Comparison of ENCODE assay signal across 30 mouse cellular contexts in the genomic region with DNA sequence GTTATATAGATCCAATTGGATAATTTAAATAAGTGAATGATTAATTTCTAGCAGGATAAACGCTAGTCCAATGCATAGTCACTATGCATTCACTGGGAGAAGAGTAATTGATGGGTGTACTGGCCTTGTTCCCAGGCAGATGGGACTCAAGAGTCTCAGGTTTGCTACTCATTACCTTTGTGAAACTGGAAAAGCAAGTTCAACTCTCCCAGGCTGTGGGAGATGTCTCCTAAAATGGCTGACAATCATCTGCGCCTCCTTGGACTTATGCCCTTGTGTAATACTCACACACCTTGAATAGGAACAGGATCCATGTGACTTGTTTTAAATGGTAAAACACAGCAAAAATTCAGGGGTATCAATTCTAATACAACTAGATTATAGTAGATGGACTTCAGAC. TPM values are rescaled to one million over a fixed set of nuclear protein-coding genes. Genes with fewer than 3 reads are reported as not detected.
A peak's percentile ranks its signal among the peaks of the same experiment; 100 is the strongest.
DNase-seq lines count a peak whose midpoint lies in the region; ATAC-seq lines count a peak whose summit lies in the region.
"Had no signal": no experiment of that assay in that cellular context is flagged by ENCODE, and none has a peak within 500 bp of the region (broad histone marks: within the 10 kb centered on the region; RNA-seq: fewer than 3 reads in every experiment).

No protein-coding gene starts in this region.

- H3K4me3 ChIP-seq in embryonic facial prominence, embryonic 11.5 days (ENCODE audit: low read depth, low read length): no peak overlapping the region
- H3K4me3 ChIP-seq in embryonic facial prominence, embryonic 10.5 days: no peak overlapping the region
- H3K4me3 ChIP-seq in intestine, embryonic 16.5 days (ENCODE audit: low read length): no peak overlapping the region
- H3K4me3 ChIP-seq: embryonic facial prominence, embryonic 12.5 days; gastrocnemius, adult 2 months; heart, embryonic 12.5 days; heart, embryonic 15.5 days had no signal

- DNase-seq in embryonic facial prominence, embryonic 11.5 days (ENCODE audit: low spot score): peak; percentile 8
- DNase-seq in embryonic facial prominence, embryonic 10.5 days (ENCODE audit: low spot score): no peak
- DNase-seq in 416B (ENCODE audit: low read depth) (peak; percentile 4), MN1 (ENCODE audit: low spot score) (no peak)
- DNase-seq in fat pad, adult 2 months (ENCODE audit: extremely low read depth, low read depth, low spot score): peak; percentile 42
- no peak for DNase-seq in spleen, postnatal 14 days (ENCODE audit: low spot score in 2 of 2)
- DNase-seq in lung, postnatal 36 days: no peak
- DNase-seq: adrenal gland, adult 2 months; adrenal gland, postnatal 14 days; B cell, adult 2 months; cerebellum, adult 11-12 months; cerebellum, adult 8-10 months; cerebellum, postnatal 10 days; cerebellum, postnatal 36 days; embryo, embryonic 11 days; forebrain, postnatal 0 days; gastrocnemius, adult 2 months; gastrocnemius, postnatal 14 days; heart, adult 18-20 months; heart, postnatal 14 days; heart, postnatal 4 days had no signal

- H3K27me3 ChIP-seq in embryonic facial prominence, embryonic 11.5 days (ENCODE audit: control insufficient read depth, insufficient read depth, low read length): no peaks in the 10 kb centered on the region
- no peaks in the 10 kb centered on the region for H3K27me3 ChIP-seq in embryonic facial prominence, embryonic 10.5 days (replicated peaks; ENCODE audit: low read depth, poor library complexity, severe bottlenecking)
- no peaks in the 10 kb centered on the region for H3K27me3 ChIP-seq in intestine, embryonic 16.5 days (replicated peaks; ENCODE audit: control insufficient read depth, insufficient read depth, low read length)
- H3K27me3 ChIP-seq: CH12.LX; embryonic facial prominence, embryonic 12.5 days; heart, embryonic 12.5 days; heart, embryonic 15.5 days had no signal

- no peak overlapping the region for H3K9ac ChIP-seq in embryonic facial prominence, embryonic 11.5 days (replicated peaks; ENCODE audit: low read length)
- no peak overlapping the region for H3K9ac ChIP-seq in intestine, embryonic 16.5 days (ENCODE audit: low read depth, low read length)
- H3K9ac ChIP-seq: embryonic facial prominence, embryonic 12.5 days; forebrain, postnatal 0 days; heart, embryonic 12.5 days; heart, embryonic 15.5 days; hindbrain, embryonic 14.5 days had no signal

- WGBS in embryonic facial prominence, embryonic 11.5 days: 91% methylated on average over 2 of the region's 2 CpGs
- WGBS in embryonic facial prominence, embryonic 10.5 days: 91% methylated on average over 2 of the region's 2 CpGs
- 79% methylated on average over 2 of the region's 2 CpGs for WGBS in intestine, embryonic 16.5 days

- no peak overlapping the region for H3K4me2 ChIP-seq in embryonic facial prominence, embryonic 11.5 days (ENCODE audit: low read depth, low read length)
- no peak overlapping the region for H3K4me2 ChIP-seq in intestine, embryonic 16.5 days (ENCODE audit: low read depth, low read length)
- H3K4me2 ChIP-seq: embryonic facial prominence, embryonic 12.5 days; heart, embryonic 12.5 days; heart, embryonic 15.5 days; hindbrain, embryonic 14.5 days had no signal

- no peaks in the 10 kb centered on the region for H3K36me3 ChIP-seq in embryonic facial prominence, embryonic 11.5 days (replicated peaks; ENCODE audit: control insufficient read depth, insufficient read depth, low read depth, low read length)
- H3K36me3 ChIP-seq in embryonic facial prominence, embryonic 10.5 days (replicated peaks): peaks cover 9% of the 10 kb centered on the region
- H3K36me3 ChIP-seq in intestine, embryonic 16.5 days (ENCODE audit: control insufficient read depth, insufficient read depth, low read length): peaks cover 4% of the 10 kb centered on the region; the same call in 1 of the 2 replicates

- no peak overlapping the region for H3K27ac ChIP-seq in embryonic facial prominence, embryonic 11.5 days (replicated peaks; ENCODE audit: low read depth, low read length)
- no peak overlapping the region for H3K27ac ChIP-seq in embryonic facial prominence, embryonic 10.5 days (replicated peaks)
- no peak overlapping the region for H3K27ac ChIP-seq in intestine, embryonic 16.5 days (ENCODE audit: low read length)
- H3K27ac ChIP-seq: embryonic facial prominence, embryonic 12.5 days; gastrocnemius, adult 2 months; heart, embryonic 15.5 days; hindbrain, embryonic 14.5 days; hindbrain, postnatal 0 days had no signal

- ATAC-seq in embryonic facial prominence, embryonic 11.5 days (replicated peaks; ENCODE audit: insufficient number of reproducible peaks, low FRiP score, low TSS enrichment, low read depth): no peak
- ATAC-seq in intestine, embryonic 16.5 days: peak; percentile 58
- ATAC-seq: forebrain, embryonic 14.5 days; forebrain, postnatal 0 days; hindbrain, postnatal 0 days had no signal

- H3K4me1 ChIP-seq in embryonic facial prominence, embryonic 11.5 days (ENCODE audit: control insufficient read depth, insufficient read depth, low read length): no peaks in the 10 kb centered on the region
- no peaks in the 10 kb centered on the region for H3K4me1 ChIP-seq in embryonic facial prominence, embryonic 10.5 days
- no peaks in the 10 kb centered on the region for H3K4me1 ChIP-seq in intestine, embryonic 16.5 days (ENCODE audit: control insufficient read depth, insufficient read depth, low read length)
- H3K4me1 ChIP-seq: embryonic facial prominence, embryonic 12.5 days; heart, embryonic 12.5 days; heart, embryonic 15.5 days had no signal

- H3K9me3 ChIP-seq in embryonic facial prominence, embryonic 11.5 days (replicated peaks; ENCODE audit: control insufficient read depth, low read length): no peaks in the 10 kb centered on the region
- no peaks in the 10 kb centered on the region for H3K9me3 ChIP-seq in embryonic facial prominence, embryonic 10.5 days
- no peaks in the 10 kb centered on the region for H3K9me3 ChIP-seq in intestine, embryonic 16.5 days (ENCODE audit: control insufficient read depth, low read length)
- H3K9me3 ChIP-seq: embryonic facial prominence, embryonic 12.5 days; G1E; heart, embryonic 12.5 days; heart, embryonic 15.5 days had no signal

RNA-seq across cellular contexts. Expression of a gene that starts 26.3 kb away (rescaled TPM):
- polyA plus RNA-seq in embryonic facial prominence, embryonic 11.5 days (2014; fragmentation: Nextera tagmentation; extraction: Ambion mirVana): 1,788 and 1,988 TPM in 2 replicates
- polyA plus RNA-seq in embryonic facial prominence, embryonic 10.5 days (2016; fragmentation: Nextera tagmentation; extraction: Ambion mirVana): 1,371 TPM in 2 replicates
- polyA plus RNA-seq in intestine, embryonic 16.5 days (2015; fragmentation: Nextera tagmentation; extraction: Ambion mirVana): 621 and 629 TPM in 2 replicates

Comparison
In these comparisons a context has a peak if more than half of its experiments do, and no peak if none do; other contexts are left out.
1. DNase-seq: peak in embryonic facial prominence, embryonic 11.5 days (single experiment), 416B (single experiment) and fat pad, adult 2 months (single experiment); none in embryonic facial prominence, embryonic 10.5 days (single experiment), MN1 (single experiment), spleen, postnatal 14 days (0 of 2) and lung, postnatal 36 days (single experiment).